Mouse (Mus musculus): ENCODE data around the gene Eef1b2.
"Not testable (repeated sequence)": the region's sequence is repeated elsewhere in the genome, so short reads cannot be mapped to it uniquely, and the experiment has no call there.

DNA sequence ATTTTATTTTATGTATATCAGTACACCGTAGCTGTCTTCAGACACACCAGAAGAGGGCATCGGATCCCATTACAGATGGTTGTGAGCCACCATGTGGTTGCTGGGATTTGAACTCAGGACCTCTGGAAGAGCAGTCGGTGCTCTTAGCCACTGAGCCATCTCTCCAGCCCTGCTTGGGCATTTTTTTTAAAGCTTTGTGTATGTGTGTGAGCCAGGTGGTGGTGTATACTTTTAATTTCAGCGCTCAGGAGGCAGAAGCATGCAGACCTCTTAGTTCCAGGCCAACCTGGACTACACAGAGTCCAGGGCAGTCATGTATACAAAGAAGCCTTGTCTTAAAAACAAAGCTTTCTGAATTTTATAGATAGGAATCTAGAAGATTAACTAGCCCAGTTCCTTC, 4.0 kb downstream of the Eef1b2 start:
- TF ChIP-seq CTCF, EP300 (IDR thresholded peaks at IDR 0.05; ENCODE audit: low read depth): not testable (repeated sequence)
